Mouse (Mus musculus) layer of hippocampus, adult 18-20 months (tissue): ENCODE results near the gene Drosha. TPM values are rescaled to one million over a fixed set of nuclear protein-coding genes. Genes with fewer than 3 reads are reported as not detected.
"Not testable (repeated sequence)": the region's sequence is repeated elsewhere in the genome, so short reads cannot be mapped to it uniquely, and the experiment has no call there.

Experiments used
- DNase-seq, 2 experiments: peaks; one replicate each; pipeline ENCODE4 v3.0.0; 2022; ENCODE audit warnings: low spot score in 2 of 2
- long read RNA-seq: library from polyadenylated mRNA; stranded (forward); transcript quantifications from one replicate; pipeline ENCODE4 v2.0.0, GENCODE M21; 2021
- total RNA-seq, 2 experiments: library from RNA; stranded (reverse); gene quantifications; 2 replicates each; pipeline ENCODE4 v1.2.3; 2021

The Drosha gene
- 10 to 100 TPM; 86.1 to 91.5 TPM for total RNA-seq
- long read RNA-seq, full-length matches to known transcripts, result 65 of 161 reads
- long read RNA-seq, partial matches to known transcripts, result 53 of 161 reads
- long read RNA-seq, other reads (novel, unspliced or antisense), result 43 of 161 reads

GRCm38 (mm10) chr15:12824197-12824952 lies at the start of gene Drosha, which contains the start of gene 6030458C11Rik:
TSS of gene Drosha (plus strand) at chr15:12824815.
TSS of gene 6030458C11Rik (minus strand) at chr15:12824649.
- DNase-seq, result peak; percentile 97 to 99

DNA sequence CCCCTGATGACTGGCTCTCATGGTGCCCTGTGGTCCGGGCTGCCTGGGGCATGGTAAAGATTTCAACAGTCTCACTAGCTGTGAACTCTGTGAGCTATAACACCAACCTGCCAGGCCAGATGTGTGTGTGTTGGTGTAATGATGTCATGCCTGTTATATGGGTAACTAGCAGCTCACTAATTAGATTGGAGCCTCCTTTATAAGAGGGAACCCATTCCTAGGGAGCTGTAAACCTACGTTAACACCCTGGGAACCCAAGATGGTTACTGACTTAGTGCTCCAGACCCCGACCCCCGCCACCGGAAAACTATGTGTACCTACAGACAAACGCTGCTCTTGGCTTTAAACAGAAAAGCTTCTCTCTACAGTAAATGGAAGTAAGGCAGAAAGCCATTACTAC lies 43.3 kb upstream of the Drosha start:
- DNase-seq, result no peak

DNA sequence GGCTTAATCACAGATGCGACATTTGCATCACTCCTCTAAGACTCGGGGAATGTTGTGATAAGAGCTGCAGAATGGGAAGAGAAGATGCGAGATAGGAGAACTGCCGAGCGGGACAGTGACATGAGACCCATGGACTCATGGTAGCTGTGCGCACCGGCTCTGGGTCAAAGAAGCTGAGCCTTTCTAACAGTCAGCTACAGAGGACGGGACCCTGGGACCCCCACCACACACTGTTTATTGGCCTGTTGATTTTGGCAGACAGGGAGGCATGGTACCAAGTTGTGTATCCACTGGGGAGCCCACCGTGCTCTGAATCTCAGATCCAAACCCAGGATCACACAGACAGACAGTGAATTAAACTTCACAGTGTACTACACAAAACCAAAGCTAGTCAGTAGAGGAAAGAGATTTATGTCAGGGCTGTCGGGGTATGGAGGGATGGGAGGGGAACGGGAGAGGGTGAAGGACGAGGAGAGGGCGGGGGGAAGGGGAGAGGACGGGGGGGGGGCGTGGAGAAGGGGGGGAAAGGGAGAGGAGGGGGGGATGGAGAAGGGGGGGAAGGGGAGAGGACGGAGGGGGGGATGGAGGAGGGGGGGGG lies 42.8 kb upstream of the Drosha start:
- no peak for DNase-seq

- no peak for DNase-seq
These were observed 36.1 kb upstream of the Drosha start for GRCm38 (mm10) chr15:12788536-12788935.

DNA sequence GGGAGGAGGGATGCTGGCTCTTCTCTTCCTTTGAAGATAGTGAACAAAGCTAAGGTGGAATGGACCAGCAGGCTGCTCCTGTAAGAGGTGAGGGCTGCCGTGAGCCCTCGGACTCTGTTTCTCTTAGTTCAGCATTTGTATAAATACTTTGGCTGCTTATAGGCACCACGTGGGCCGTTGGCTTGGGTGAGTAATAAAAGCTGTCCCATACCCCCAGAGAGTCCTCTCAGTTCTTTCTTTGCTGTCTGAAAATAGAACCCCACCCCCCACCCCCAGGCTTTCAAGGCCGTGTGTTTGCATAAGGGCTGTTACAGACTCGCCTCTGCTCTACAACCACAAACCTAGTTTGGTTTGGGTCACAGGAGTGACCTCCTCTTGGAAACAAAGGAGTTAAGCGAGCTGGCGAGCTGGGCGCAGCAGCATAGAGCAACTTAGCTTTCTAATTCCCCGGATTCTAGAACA lies 35.2 kb upstream of the Drosha start:
- no peak for DNase-seq

GRCm38 (mm10) chr15:12794311-12794710 lies 30.3 kb upstream of the Drosha start:
- DNase-seq, result no peak

- DNase-seq, result peak; percentile 24 to 87
These were observed 29.1 kb upstream of the Drosha start for GRCm38 (mm10) chr15:12795457-12795894.

GRCm38 (mm10) chr15:12795909-12796470 lies 28.6 kb upstream of the Drosha start:
- peak in 1 of 2 experiments; percentile 19 for DNase-seq

DNA sequence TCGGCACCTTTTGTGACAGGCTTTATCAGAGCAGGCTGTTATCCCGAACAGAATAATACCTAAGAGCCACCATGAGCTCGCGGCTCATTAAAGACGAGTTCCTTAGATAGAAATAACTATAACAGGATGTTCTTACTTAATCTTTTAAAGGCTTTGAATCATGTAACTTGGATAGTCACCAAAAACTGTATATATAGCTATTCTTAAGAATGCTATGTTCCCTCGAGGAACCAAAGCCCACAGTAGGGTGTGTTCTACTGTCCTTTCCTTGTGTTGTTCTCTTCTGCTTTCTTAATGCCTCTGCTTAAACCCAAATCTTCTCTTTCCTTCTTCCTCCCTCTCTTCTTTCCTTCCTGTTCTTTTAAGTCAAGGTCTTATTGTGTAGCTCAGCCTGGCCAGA lies 26.6 kb upstream of the Drosha start:
- no peak for DNase-seq

DNA sequence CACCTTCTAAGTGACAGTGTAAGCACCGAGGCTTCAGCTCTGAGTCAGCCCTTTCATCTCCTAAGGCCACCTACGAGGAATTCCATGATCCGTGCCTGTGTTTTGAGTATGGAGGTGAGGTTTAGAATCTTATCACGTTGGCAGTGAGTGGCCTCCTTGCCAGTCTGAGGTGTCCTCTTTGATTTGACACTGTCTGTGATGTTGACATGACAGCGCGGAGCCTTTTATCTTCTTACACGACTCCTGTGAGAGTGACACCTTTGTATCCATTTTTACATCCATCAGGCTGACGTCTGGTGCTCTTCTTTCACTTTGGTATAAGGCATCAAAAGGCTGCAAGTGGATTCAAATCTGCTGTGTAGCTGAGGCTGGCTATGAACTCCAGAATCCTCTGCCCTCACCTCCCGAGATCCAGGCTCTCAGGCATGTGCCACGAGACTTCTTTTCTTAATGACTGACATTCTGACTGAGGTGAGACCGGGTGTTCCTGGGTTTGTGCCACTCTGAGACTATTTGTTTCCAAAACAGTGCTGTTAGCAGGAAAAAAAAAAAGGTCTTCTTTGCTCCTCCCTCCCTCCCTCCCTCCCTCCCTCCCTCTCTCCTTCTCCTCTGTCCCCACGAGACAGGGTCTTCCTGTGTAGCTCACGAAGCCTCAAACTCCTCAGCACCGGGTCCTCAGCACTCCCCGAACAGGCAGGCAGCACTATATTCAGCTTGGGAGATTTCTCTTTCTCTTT lies 24.0 kb upstream of the Drosha start:
- no peak for DNase-seq

DNA sequence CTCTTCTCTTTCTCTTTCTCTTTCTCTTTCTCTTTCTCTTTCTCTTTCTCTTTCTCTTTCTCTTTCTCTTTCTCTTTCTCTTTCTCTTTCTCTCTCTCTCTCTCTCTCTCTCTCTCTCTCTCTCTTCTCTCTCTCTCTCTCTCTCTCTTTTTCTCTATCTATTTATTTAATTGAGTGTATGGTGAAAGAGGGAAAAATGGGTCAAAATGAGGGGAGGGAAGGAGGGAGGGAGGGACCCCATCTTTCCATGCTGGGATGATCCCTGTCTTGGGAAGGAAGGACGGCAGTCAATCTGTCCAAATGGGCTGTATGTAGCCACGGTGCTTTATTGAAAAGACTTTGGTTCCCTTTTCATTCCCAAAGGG lies 23.5 kb upstream of the Drosha start:
- not testable (repeated sequence) for DNase-seq

DNA sequence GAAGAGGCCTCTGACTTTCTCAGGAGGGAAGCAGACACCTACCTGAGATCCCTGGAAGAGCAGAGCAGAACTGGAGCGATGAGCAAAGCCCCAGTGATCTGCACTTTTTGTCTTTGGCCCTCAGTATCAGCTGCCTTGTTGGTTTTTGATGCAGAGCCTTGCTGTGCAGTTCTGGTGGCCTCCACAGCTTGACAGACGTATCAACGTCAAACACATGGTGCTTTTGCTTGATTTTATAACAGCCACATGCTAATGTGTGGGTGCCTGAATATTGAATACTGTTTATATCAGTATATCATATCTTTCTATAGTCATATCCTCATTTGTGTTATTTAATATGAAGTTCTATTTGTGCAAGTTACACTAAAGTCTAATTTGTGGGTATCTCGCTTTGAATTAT lies 19.5 kb upstream of the Drosha start:
- no peak for DNase-seq

GRCm38 (mm10) chr15:12807088-12807487 lies 17.5 kb upstream of the Drosha start:
- DNase-seq, result no peak

DNA sequence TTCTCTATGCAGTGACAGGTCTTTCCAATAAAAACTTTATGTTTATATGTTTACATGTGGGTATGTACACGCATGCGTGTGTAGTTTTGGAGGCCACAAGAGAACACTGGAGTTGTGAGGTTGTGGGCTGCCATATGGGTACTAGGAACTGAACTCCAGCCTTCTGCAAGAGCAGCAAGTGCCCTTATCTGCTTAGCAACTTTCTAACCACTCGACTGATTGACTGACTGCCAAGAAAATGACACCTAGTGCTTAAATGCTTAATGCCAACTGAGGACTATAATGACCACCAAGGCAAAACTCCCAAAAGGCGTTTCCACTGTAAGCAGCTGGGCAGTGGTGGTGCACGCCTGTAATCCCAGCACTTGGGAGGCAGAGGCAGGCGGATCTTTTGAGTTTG lies 15.3 kb upstream of the Drosha start:
- no peak for DNase-seq

DNA sequence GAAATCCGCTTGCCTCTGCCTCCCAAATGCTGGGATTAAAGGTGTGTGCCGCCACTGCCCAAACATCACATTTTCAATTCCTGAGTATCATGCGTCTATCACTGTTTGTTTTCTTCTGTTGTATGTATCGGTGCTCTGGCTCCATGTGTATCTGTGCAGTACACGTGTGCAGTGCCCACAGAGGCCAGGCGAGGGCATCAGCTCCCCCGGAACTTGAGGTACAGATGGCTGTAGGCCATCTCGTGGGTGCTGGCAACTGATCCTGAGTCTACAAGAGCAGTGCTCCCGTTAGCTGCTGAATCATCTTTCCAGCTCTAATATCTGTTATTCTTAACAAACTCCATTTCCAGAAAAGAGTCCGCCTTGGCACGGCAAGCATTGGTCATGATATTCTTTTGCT lies 12.0 kb upstream of the Drosha start:
- no peak for DNase-seq

- DNase-seq, result no peak
These were observed 7.0 kb upstream of the Drosha start for GRCm38 (mm10) chr15:12817592-12817991.

GRCm38 (mm10) chr15:12822416-12823395 lies 1.9 kb upstream of the Drosha start:
- DNase-seq, result no peak

- DNase-seq, result no peak
These were observed 1.0 kb upstream of the Drosha start for GRCm38 (mm10) chr15:12823455-12824119.

DNA sequence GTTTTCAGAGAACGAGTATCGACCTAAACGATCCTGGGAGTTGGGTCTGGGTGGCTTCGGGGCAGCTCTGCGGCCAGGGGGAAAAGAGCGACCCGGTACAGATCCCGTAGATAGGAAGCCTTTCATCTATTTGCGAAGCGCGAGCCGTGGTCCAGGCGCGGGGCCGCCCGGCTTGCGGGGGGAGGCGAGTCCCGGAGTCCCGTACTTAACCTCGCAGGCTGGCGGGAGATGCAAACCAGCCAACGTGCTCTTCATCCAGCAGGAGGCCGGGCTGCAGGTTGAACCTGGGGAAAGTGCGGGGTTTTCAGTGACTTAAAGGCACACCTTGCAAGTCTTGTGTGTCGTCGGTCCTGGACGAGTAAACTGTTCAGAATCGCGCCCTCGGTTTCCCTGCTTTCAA lies 350 bp downstream of the Drosha start:
- no peak for DNase-seq

DNA sequence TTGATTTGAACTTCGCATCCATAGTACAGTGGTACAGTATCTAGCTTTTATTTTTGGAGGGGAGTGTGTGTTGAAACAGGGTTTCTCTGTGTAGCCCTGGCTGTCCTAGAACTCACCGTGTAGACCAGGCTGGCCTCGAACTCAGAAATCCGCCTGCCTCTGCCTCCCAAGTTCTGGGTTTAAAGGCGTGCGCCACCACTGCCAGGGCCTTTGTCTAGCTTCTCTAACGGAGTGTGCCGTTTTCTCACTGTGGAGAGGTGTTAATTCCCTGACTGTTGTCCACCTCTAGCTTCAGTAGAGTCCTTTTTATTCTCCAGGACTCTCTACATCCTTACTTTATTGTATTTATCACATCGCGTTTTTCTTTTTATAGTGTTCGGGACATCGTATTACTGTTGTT lies 793 bp downstream of the Drosha start:
- DNase-seq, result no peak
